Mouse (Mus musculus) ES-Bruce4 (cell line): ENCODE results near the gene Vps52. TPM values are rescaled to one million over a fixed set of nuclear protein-coding genes. Genes with fewer than 3 reads are reported as not detected.
"Not testable (repeated sequence)": the region's sequence is repeated elsewhere in the genome, so short reads cannot be mapped to it uniquely, and the experiment has no call there.

Experiments used
- H3K27ac ChIP-seq: 2 replicates; pipeline ENCODE4 v1.5.1; 2012; ENCODE audit warnings: low read length, inconsistent platforms; ENCODE audit not compliant: insufficient read depth
- H3K27me3 ChIP-seq: 2 replicates; pipeline ENCODE4 v1.6.1; 2012; ENCODE audit warnings: mild to moderate bottlenecking, low read length, inconsistent platforms; ENCODE audit not compliant: control insufficient read depth, poor library complexity, insufficient read depth, severe bottlenecking
- H3K36me3 ChIP-seq: 2 replicates; pipeline ENCODE4 v1.6.1; 2012; ENCODE audit warnings: inconsistent platforms, mild to moderate bottlenecking, low read length, moderate library complexity; ENCODE audit not compliant: control insufficient read depth, poor library complexity, insufficient read depth, severe bottlenecking
- H3K4me1 ChIP-seq: one replicate; pipeline ENCODE4 v1.8.1; 2011; ENCODE audit warnings: low read length; ENCODE audit not compliant: control insufficient read depth, insufficient read depth
- H3K4me3 ChIP-seq: 2 replicates; pipeline ENCODE4 v1.5.1; 2011; ENCODE audit warnings: low read depth, mild to moderate bottlenecking, low read length
- H3K9ac ChIP-seq: 2 replicates; pipeline ENCODE4 v1.6.1; 2012; ENCODE audit warnings: low read depth, mild to moderate bottlenecking, inconsistent platforms; ENCODE audit not compliant: poor library complexity, severe bottlenecking
- H3K9me3 ChIP-seq: replicated peaks from 2 replicates; pipeline ENCODE4 v1.6.1; 2012; ENCODE audit warnings: mild to moderate bottlenecking, low read length, inconsistent platforms; ENCODE audit not compliant: control insufficient read depth, poor library complexity, insufficient read depth, severe bottlenecking
- CTCF ChIP-seq: IDR thresholded peaks from one replicate; pipeline ENCODE4 v1.8.1; 2011; ENCODE audit warnings: low read depth, low read length
- EP300 ChIP-seq: IDR thresholded peaks from 2 replicates; pipeline ENCODE4 v1.6.1; 2011; ENCODE audit warnings: low read depth, low read length; ENCODE audit not compliant: insufficient read depth
- POLR2A ChIP-seq: IDR thresholded peaks from one replicate; pipeline ENCODE4 v1.8.1; 2011; ENCODE audit warnings: low read length; ENCODE audit not compliant: insufficient read depth
- polyA plus RNA-seq: library from polyadenylated mRNA; stranded (reverse); fragments of >200 nt; gene quantifications from 2 replicates; pipeline ENCODE4 v1.2.4, GENCODE M21; 2011; ENCODE audit warnings: low read depth; ENCODE audit not compliant: missing spikeins, insufficient read depth, insufficient read length

The Vps52 gene
- polyA plus RNA-seq, 1 experiment, result 19.0 TPM

DNA sequence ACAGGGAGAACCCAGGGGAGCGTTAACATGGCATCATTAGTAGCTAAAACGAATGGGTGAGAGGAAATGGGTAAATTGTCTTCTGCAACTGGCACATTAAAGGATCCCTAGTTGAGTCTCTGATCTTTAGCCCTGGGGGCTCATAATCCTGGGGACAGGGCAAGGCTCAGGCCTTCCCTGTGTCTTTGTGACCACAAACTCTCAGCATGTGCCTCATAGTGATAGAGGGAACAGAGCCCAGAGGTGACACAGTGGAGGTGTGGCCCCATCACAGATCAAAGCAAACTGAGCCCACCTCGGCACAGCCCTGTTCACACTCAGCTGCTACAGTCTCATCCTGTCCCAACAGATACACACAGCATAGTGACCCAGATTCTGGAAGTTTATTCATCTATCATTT is 40.0 kb downstream of the Vps52 start:
- no peak overlapping the region for H3K9ac ChIP-seq
- no peaks in the 10 kb centered on the region for H3K36me3 ChIP-seq
- no peaks in the 10 kb centered on the region for H3K4me1 ChIP-seq
- H3K27ac ChIP-seq, result no peak overlapping the region
- H3K4me3 ChIP-seq, result no peak overlapping the region
- peaks cover 7% of the 10 kb centered on the region for H3K27me3 ChIP-seq
- TF ChIP-seq EP300, result no peak
- no peak for TF ChIP-seq POLR2A
- no peak for TF ChIP-seq CTCF
- H3K9me3 ChIP-seq, result no peaks in the 10 kb centered on the region

DNA sequence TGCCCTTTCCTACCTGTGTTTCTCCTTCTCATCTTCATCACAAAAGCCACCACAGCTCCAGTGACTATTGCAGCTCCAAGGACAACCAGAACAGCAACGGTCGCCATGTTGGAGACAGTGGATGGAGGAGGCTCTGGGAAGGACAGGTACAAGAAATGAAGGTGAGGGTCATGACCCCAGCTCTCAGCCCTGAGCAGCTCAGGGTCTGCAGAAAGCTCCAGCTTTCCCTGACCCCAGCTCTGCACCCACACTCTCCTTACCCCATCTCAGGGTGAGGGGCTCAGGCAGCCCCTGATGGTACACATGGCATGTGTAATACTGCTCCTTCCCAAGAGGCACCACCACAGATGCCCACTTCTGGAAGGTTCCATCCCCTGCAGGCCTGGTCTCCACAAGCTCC is 41.4 kb downstream of the Vps52 start:
- H3K27me3 ChIP-seq, H3K9ac ChIP-seq, H3K9me3 ChIP-seq, H3K4me1 ChIP-seq, H3K27ac ChIP-seq, H3K4me3 ChIP-seq, H3K36me3 ChIP-seq: not testable (repeated sequence)

DNA sequence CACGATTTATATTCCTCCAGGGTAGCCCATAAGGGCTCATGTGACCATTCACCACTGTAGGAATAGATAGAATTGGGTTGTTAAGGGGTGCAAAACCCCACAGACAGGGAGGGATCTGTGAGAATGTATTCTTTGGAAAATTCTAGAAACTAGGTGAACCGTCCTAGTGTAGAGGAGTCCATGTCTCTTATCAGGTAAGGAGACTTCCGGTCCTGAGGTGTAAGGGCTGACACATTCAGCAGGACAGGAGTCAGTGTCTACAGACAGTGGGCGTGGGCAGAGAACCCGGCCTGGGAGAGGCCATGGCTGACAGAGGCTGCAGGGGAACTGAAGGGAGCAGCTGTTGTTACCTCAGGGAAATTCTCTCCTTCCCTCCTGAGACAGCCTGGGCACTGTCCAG is 43.1 kb downstream of the Vps52 start:
- not testable (repeated sequence) for H3K27me3 ChIP-seq, H3K4me3 ChIP-seq

DNA sequence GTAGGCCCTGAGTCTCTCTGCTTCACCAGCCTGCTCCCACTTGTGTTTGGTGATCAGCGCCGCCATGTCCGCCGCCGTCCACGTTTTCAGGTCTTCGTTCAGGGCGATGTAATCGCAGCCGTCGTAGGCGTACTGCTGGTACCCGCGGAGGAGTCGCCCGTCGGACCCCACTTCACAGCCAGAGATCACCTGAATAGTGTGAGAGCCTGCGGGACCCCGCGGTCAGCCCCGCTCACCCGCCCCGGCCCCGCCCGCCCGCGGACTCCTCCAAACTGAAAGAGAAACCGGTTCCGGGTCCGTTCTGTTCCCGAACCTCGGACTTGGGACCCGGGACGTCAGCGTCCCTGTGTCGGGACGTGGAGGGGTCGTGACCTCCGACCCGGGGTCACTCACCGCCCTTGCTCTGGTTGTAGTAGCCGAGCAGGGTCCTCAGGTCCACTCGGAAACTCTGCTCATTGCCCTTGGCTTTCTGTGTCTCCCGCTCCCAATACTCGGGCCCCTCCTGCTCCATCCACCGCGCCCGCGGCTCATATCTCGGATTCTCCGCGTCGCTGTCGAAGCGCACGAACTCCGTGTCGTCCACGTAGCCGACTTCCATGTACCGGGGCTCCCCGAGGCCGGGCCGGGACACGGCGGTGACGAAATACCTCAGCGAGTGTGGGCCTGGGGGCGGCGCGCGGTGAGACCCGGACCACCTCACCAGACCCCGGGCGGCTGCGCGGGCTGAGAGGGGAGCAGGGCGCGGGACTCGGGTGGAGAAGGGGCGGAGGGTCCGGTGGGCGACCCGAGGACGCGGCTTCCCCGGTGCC is 43.9 kb downstream of the Vps52 start:
- H3K27ac ChIP-seq, result no peak overlapping the region
- 0 out of 2 replicates have a peak, but pooled peaks cover 2% of the 10 kb centered on the region for H3K9me3 ChIP-seq
- peaks cover 7% of the 10 kb centered on the region for H3K27me3 ChIP-seq
- no peaks in the 10 kb centered on the region for H3K36me3 ChIP-seq
- no peaks in the 10 kb centered on the region for H3K4me1 ChIP-seq
- peak overlapping the region; percentile 79 for H3K9ac ChIP-seq
- TF ChIP-seq CTCF, result no peak
- H3K4me3 ChIP-seq, result peak overlapping the region; percentile 75

More for the DNA sequence above, 43.1 kb downstream of the Vps52 start:
- H3K36me3 ChIP-seq, H3K4me1 ChIP-seq, H3K9me3 ChIP-seq, H3K27ac ChIP-seq, H3K9ac ChIP-seq: not testable (repeated sequence)

DNA sequence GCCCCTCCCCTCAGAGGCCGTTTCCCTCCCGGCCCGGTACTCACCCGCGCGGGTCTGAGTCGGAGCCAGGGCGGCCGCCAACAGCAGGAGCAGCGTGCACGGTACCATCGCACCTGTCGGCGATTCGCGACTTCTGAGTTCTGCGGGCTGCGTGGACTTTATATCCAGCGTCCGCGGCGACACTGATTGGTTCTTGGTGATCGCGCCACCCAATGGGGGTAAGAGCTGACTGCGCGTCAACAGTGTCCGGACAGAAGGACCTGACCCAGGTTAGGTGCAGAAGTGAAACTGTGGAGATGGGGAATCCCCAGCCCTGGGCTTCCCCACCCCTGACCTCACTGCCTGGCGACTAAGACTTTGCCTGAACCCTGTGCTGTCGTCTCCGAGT is 44.5 kb downstream of the Vps52 start, which contains the start of gene H2-K1:
TSS of gene H2-K1 (minus strand) at position 198 of the 388 bp plus-strand sequence.
- no peaks in the 10 kb centered on the region for H3K4me1 ChIP-seq
- H3K4me3 ChIP-seq, result peak within 1 kb of the TSS; percentile 75
- no peaks in the 10 kb centered on the region for H3K36me3 ChIP-seq
- H3K9me3 ChIP-seq, result 0 out of 2 replicates have a peak, but pooled peaks cover 2% of the 10 kb centered on the region
- TF ChIP-seq CTCF, result no peak
- TF ChIP-seq EP300, result no peak
- TF ChIP-seq POLR2A, result no peak
- no peak within 1 kb of the TSS for H3K27ac ChIP-seq
- peaks cover 7% of the 10 kb centered on the region for H3K27me3 ChIP-seq
- peak within 1 kb of the TSS; percentile 79 for H3K9ac ChIP-seq

DNA sequence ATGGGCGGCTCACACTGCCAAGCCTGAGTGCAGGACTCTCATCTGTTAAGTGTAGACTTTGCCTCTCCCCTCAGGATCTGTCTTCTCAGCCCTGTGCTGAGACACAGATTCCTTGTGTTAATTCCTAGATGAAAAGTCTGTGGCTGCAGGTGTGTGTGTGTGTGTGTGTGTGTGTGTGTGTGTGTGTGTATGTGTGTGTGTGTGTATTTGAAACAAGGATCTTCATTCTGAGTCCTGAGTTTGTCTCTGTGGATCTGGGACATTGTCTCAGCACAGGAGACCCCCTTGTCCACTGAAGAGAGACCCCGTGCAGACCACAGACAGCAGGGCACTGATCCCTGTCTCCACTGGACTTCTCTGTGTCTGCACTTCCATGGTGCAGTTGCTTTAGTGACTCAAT is 45.2 kb downstream of the Vps52 start:
- not testable (repeated sequence) for H3K4me3 ChIP-seq, H3K4me1 ChIP-seq, H3K9ac ChIP-seq, H3K27me3 ChIP-seq, H3K9me3 ChIP-seq, H3K36me3 ChIP-seq, H3K27ac ChIP-seq
